8 mouse cellular contexts compared by ENCODE assay signal in genomic region chr15:97830788-97831241, GRCm38 (mm10). TPM values are rescaled to one million over a fixed set of nuclear protein-coding genes. Genes with fewer than 3 reads are reported as not detected.
DNase-seq lines count a peak whose midpoint lies in the region; ATAC-seq and TF ChIP-seq lines count a peak whose summit lies in the region.

No protein-coding gene starts in this region.

- H3K4me1 ChIP-seq in limb, embryonic 10.5 days, result peaks cover 66% of the 10 kb centered on the region
- H3K4me1 ChIP-seq in midbrain, embryonic 14.5 days (ENCODE audit: control insufficient read depth, insufficient read depth, low read length), result peaks cover 39% of the 10 kb centered on the region

- DNase-seq in gastrocnemius, adult 2 months, result peak; percentile 74
- no peak for DNase-seq in gastrocnemius, adult 8-10 months (ENCODE audit: low spot score in 2 of 2)
- DNase-seq in MEL-GATA-1-ER (ENCODE audit: extremely low read depth, low read depth), result peak; percentile 59
- DNase-seq in embryo, embryonic 9.5 days (ENCODE audit: extremely low spot score), result peak; percentile 71
- peak; percentile 65 to 69 for DNase-seq in heart, postnatal 10 days
- peak; percentile 70 for DNase-seq in limb, embryonic 10.5 days (ENCODE audit: low spot score)
- peak; percentile 61 for DNase-seq in midbrain, embryonic 14.5 days
- no peak for DNase-seq in frontal cortex, postnatal 25 days (ENCODE audit: low spot score in 2 of 2)

- WGBS in limb, embryonic 10.5 days, result under 1% methylated on average over 38 of the region's 39 CpGs
- 0% methylated on average over 39 of the region's 39 CpGs for WGBS in midbrain, embryonic 14.5 days

- TF ChIP-seq CTCF in gastrocnemius, adult 2 months (IDR thresholded peaks at IDR 0.05), result peak; percentile 21; the same call in 1 of the 2 replicates

- H3K4me2 ChIP-seq in midbrain, embryonic 14.5 days (ENCODE audit: low read length), result peak overlapping the region; percentile 71

- H3K4me3 ChIP-seq in gastrocnemius, adult 2 months, result peak overlapping the region; percentile 85
- peak overlapping the region; percentile 80 for H3K4me3 ChIP-seq in limb, embryonic 10.5 days
- peak overlapping the region; percentile 85 for H3K4me3 ChIP-seq in midbrain, embryonic 14.5 days (replicated peaks; ENCODE audit: low read depth, low read length)

- no peaks in the 10 kb centered on the region for H3K9me3 ChIP-seq in limb, embryonic 10.5 days (replicated peaks)
- H3K9me3 ChIP-seq in midbrain, embryonic 14.5 days (ENCODE audit: control insufficient read depth, low read length), result no peaks in the 10 kb centered on the region

- intact Hi-C loops in gastrocnemius, adult 2 months (cut with DNase I), result no loop called here
- intact Hi-C loops in heart, postnatal 10 days (cut with DNase I), result no loop called here

- ATAC-seq in midbrain, embryonic 14.5 days (ENCODE audit: low FRiP score, low TSS enrichment), result peak; percentile 42

- peak overlapping the region; percentile 99 for H3K9ac ChIP-seq in midbrain, embryonic 14.5 days (replicated peaks; ENCODE audit: low read length)

- 0 out of 2 replicates have a peak, but pooled peaks cover 8% of the 10 kb centered on the region for H3K27me3 ChIP-seq in limb, embryonic 10.5 days (ENCODE audit: low read depth, poor library complexity, severe bottlenecking)
- no peaks in the 10 kb centered on the region for H3K27me3 ChIP-seq in midbrain, embryonic 14.5 days (ENCODE audit: control insufficient read depth, insufficient read depth, low read length)

- peaks cover 8% of the 10 kb centered on the region for H3K36me3 ChIP-seq in limb, embryonic 10.5 days
- H3K36me3 ChIP-seq in midbrain, embryonic 14.5 days (ENCODE audit: control insufficient read depth, insufficient read depth, low read length), result 0 out of 2 replicates have a peak, but pooled peaks cover 2% of the 10 kb centered on the region

- H3K27ac ChIP-seq in gastrocnemius, adult 2 months, result peak overlapping the region; percentile 89
- peak overlapping the region; percentile 100 for H3K27ac ChIP-seq in limb, embryonic 10.5 days
- peak overlapping the region; percentile 97 for H3K27ac ChIP-seq in midbrain, embryonic 14.5 days (replicated peaks; ENCODE audit: low read depth, low read length)

RNA-seq across cellular contexts. Expression of gene Hdac7, which starts 13.5 kb away (rescaled TPM):
- total RNA-seq in gastrocnemius, adult 2 months (2021), result 10 to 100 TPM; 10.2 to 11.6 TPM
- total RNA-seq in gastrocnemius, adult 8-10 months (2022), result 1 to 10 TPM; 5.8 to 9.6 (median 9.3) TPM
- total RNA-seq in heart, postnatal 10 days (2021), result 10 to 100 TPM; 57.9 to 59.4 TPM
- 28.5 and 32.1 TPM in 2 replicates for polyA plus RNA-seq in limb, embryonic 10.5 days (2016; fragmentation: Nextera tagmentation; extraction: Ambion mirVana)
- polyA plus RNA-seq in midbrain, embryonic 14.5 days (2014; fragmentation: Nextera tagmentation; extraction: Ambion mirVana), result 29.8 and 30.5 TPM in 2 replicates

RNA-seq across cellular contexts. Expression of gene Slc48a1, which starts 52.5 kb away (rescaled TPM):
- 10 to 100 TPM; 44.5 to 47.1 TPM for total RNA-seq in gastrocnemius, adult 2 months (2021)
- 10 to 100 TPM; 40.0 to 52.7 (median 47.3) TPM for total RNA-seq in gastrocnemius, adult 8-10 months (2022)
- 10 to 100 TPM; 62.0 to 71.0 TPM for total RNA-seq in heart, postnatal 10 days (2021)
- 17.0 and 23.5 TPM in 2 replicates for polyA plus RNA-seq in limb, embryonic 10.5 days (2016; fragmentation: Nextera tagmentation; extraction: Ambion mirVana)
- 72.9 and 100 TPM in 2 replicates for polyA plus RNA-seq in midbrain, embryonic 14.5 days (2014; fragmentation: Nextera tagmentation; extraction: Ambion mirVana)

Comparison
In these comparisons a context has a peak if more than half of its experiments do, and no peak if none do; other contexts are left out.
1. DNase-seq: peak in gastrocnemius, adult 2 months (single experiment), MEL-GATA-1-ER (single experiment), embryo, embryonic 9.5 days (single experiment), heart, postnatal 10 days (2 of 2), limb, embryonic 10.5 days (single experiment) and midbrain, embryonic 14.5 days (single experiment); none in gastrocnemius, adult 8-10 months (0 of 2) and frontal cortex, postnatal 25 days (0 of 2).
2. RNA of gene Hdac7, which starts 13.5 kb away (total RNA-seq): 57.9 to 59.4 TPM in heart, postnatal 10 days; 10.2 to 11.6 TPM in gastrocnemius, adult 2 months and 5.8 to 9.6 TPM in gastrocnemius, adult 8-10 months; every median in the first group is over 4 times any median in the second.
3. Peak in every context shown above with its lines, with median percentiles within 50 percentile points of each other: H3K27ac ChIP-seq and H3K4me3 ChIP-seq.